Mouse (Mus musculus) embryonic facial prominence, embryonic 14.5 days (tissue): ENCODE measurements around the gene Sgta. TPM values are rescaled to one million over a fixed set of nuclear protein-coding genes. Genes with fewer than 3 reads are reported as not detected.
A peak's percentile ranks its signal among the peaks of the same experiment; 100 is the strongest.
"Not testable (repeated sequence)": the region's sequence is repeated elsewhere in the genome, so short reads cannot be mapped to it uniquely, and the experiment has no call there.

ENCODE experiments used
- ATAC-seq: fragments of 200-750 bp; cut with Nextera tagmentation; 2 replicates; pipeline ENCODE4 v1.8.0; 2017; ENCODE audit warnings: low read depth, moderate number of reproducible peaks, moderate TSS enrichment
- DNase-seq: peaks from one replicate; pipeline ENCODE4 v3.0.0-alpha.2; 2015; ENCODE audit warnings: low spot score
- H3K27ac ChIP-seq: fragments of 300-500 bp; sonication (generic); replicated peaks from 2 replicates; pipeline ENCODE4 v1.5.1; 2014; ENCODE audit warnings: low read depth, mild to moderate bottlenecking, low read length, moderate library complexity
- H3K27me3 ChIP-seq: fragments of 300-500 bp; sonication (generic); replicated peaks from 2 replicates; pipeline ENCODE4 v1.6.1; 2014; ENCODE audit warnings: low read length; ENCODE audit not compliant: control insufficient read depth, insufficient read depth
- H3K36me3 ChIP-seq: fragments of 300-500 bp; sonication (generic); 2 replicates; pipeline ENCODE4 v1.6.1; 2014; ENCODE audit warnings: low read length, mixed read lengths; ENCODE audit not compliant: control insufficient read depth, insufficient read depth
- H3K4me1 ChIP-seq: fragments of 300-500 bp; sonication (generic); 2 replicates; pipeline ENCODE4 v1.6.1; 2014; ENCODE audit warnings: antibody characterized with exemption, low read length; ENCODE audit not compliant: control insufficient read depth, insufficient read depth
- H3K4me2 ChIP-seq: fragments of 300-500 bp; sonication (generic); 2 replicates; pipeline ENCODE4 v1.6.1; 2014; ENCODE audit warnings: low read depth, mild to moderate bottlenecking, low read length, moderate library complexity, mixed read lengths
- H3K4me3 ChIP-seq: fragments of 300-500 bp; sonication (generic); 2 replicates; pipeline ENCODE4 v1.5.1; 2014; ENCODE audit warnings: low read depth, mild to moderate bottlenecking, low read length
- H3K9ac ChIP-seq: fragments of 300-500 bp; sonication (generic); 2 replicates; pipeline ENCODE4 v1.6.1; 2014; ENCODE audit warnings: low read depth, mild to moderate bottlenecking, low read length, moderate library complexity, mixed read lengths
- H3K9me3 ChIP-seq: fragments of 300-500 bp; sonication (generic); 2 replicates; pipeline ENCODE4 v1.6.1; 2016; ENCODE audit warnings: low read length; ENCODE audit not compliant: control insufficient read depth
- WGBS: fragments of 180-500 bp; shearing (Covaris S2); extraction: QIAGEN DNeasy Blood & Tissue Kit; methylation state at CpG from one replicate; pipeline ENCODE4 v1.1.7; 2014; 5-methylcytosine and 5-hydroxymethylcytosine counted together
- polyA plus RNA-seq: library from polyadenylated mRNA; unstranded; fragments of >200 nt; fragmentation: Nextera tagmentation; extraction: Ambion mirVana; gene quantifications from 2 replicates; pipeline ENCODE4 v1.2.1, GENCODE M21; 2014

Gene Sgta
- polyA plus RNA-seq, 1 experiment from 2014 or later, result 163 TPM

- ATAC-seq (no peak), DNase-seq (no peak)
- Histone ChIP-seq H3K27me3 (no peaks in the 10 kb centered on the region), H3K9ac (no peak overlapping the region), H3K4me1 (no peaks in the 10 kb centered on the region), H3K4me3 (no peak overlapping the region), H3K27ac (no peak overlapping the region), H3K4me2 (no peak overlapping the region), H3K36me3 (peaks cover 53% of the 10 kb centered on the region), H3K9me3 (no peaks in the 10 kb centered on the region)
- WGBS, result 94% methylated on average over 5 of the region's 5 CpGs
Measured at GRCm38 (mm10) chr10:81052577-81052976, 7.4 kb downstream of the Sgta start.

GRCm38 (mm10) chr10:81051133-81051532 is 8.8 kb downstream of the Sgta start:
- H3K4me1 ChIP-seq, result no peaks in the 10 kb centered on the region
- no peak overlapping the region for H3K4me2 ChIP-seq
- peaks cover 67% of the 10 kb centered on the region for H3K36me3 ChIP-seq
- DNase-seq, result no peak
- WGBS, result 95% methylated on average over 6 of the region's 6 CpGs
- H3K9ac ChIP-seq, result no peak overlapping the region
- no peak overlapping the region for H3K27ac ChIP-seq
- no peaks in the 10 kb centered on the region for H3K27me3 ChIP-seq
- no peak overlapping the region for H3K4me3 ChIP-seq
- ATAC-seq, result no peak
- H3K9me3 ChIP-seq, result no peaks in the 10 kb centered on the region

GRCm38 (mm10) chr10:81050645-81051044 is 9.3 kb downstream of the Sgta start:
- Histone ChIP-seq H3K27me3 (no peaks in the 10 kb centered on the region), H3K9ac (0 out of 2 replicates have a peak overlapping the region, but pooled peaks have one; percentile 14), H3K27ac (no peak overlapping the region), H3K9me3 (no peaks in the 10 kb centered on the region), H3K4me1 (no peaks in the 10 kb centered on the region), H3K4me2 (no peak overlapping the region), H3K36me3 (peaks cover 72% of the 10 kb centered on the region), H3K4me3 (no peak overlapping the region)
- DNase-seq (no peak), ATAC-seq (no peak)
- 93% methylated on average over 4 of the region's 4 CpGs for WGBS

- not testable (repeated sequence) for H3K4me3 ChIP-seq, DNase-seq, ATAC-seq, H3K27me3 ChIP-seq, H3K9me3 ChIP-seq, H3K27ac ChIP-seq, H3K4me1 ChIP-seq, H3K9ac ChIP-seq, H3K4me2 ChIP-seq
- WGBS, result 94% methylated on average over 13 of the region's 14 CpGs
- peaks cover 80% of the 10 kb centered on the region for H3K36me3 ChIP-seq
Measured at GRCm38 (mm10) chr10:81045246-81045645, 14.7 kb downstream of the Sgta start.

DNA sequence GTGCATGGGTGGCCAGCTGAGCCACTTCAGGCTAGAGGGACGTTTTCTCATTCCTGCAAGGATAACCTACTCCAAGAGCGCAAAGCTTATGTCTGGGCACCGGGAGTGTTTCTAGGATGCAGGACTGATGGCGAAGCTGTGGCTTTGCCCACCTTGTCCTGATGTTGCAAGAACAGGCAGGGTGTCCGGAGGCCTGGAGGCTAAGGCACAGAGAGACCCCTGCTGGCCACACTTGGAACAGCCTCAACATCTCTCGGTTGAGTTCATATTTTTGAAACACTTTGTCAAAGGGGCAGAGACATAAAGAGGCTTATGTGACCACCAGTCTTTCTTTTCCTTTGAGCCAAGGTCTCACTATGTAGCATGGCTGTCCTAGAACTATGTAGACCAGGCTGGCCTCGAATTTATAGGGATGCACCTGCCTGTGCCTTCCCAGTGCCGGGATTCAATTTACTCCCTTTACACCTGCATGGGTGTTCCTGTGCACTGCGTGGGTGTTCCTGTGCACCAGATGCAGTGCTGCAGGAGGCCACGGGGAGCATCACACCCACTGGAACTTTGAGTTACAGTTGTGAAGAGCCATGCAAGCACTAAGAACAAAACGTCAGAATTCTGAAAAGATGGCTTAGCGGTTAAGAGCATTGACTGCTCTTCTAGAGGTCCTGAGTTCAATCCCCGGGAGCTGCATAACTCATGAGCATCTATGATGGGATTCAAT is 18.4 kb downstream of the Sgta start:
- 30% methylated on average over 13 of the region's 13 CpGs for WGBS
- ATAC-seq (no peak), DNase-seq (peak; percentile 65)
- H3K9ac ChIP-seq, result no peak overlapping the region
- no peaks in the 10 kb centered on the region for H3K9me3 ChIP-seq
- H3K27me3 ChIP-seq, result no peaks in the 10 kb centered on the region
- no peaks in the 10 kb centered on the region for H3K4me1 ChIP-seq
- H3K27ac ChIP-seq, result no peak overlapping the region
- H3K4me3 ChIP-seq, result no peak overlapping the region
- H3K36me3 ChIP-seq, result peaks cover 44% of the 10 kb centered on the region
- H3K4me2 ChIP-seq, result no peak overlapping the region

- WGBS, result 1% methylated on average over 35 of the region's 35 CpGs
- H3K36me3 ChIP-seq, result 0 out of 2 replicates have a peak, but pooled peaks cover 3% of the 10 kb centered on the region
- ATAC-seq (peak; percentile 100), DNase-seq (peak; percentile 98)
- no peaks in the 10 kb centered on the region for H3K27me3 ChIP-seq
- H3K4me1 ChIP-seq, result no peaks in the 10 kb centered on the region
- H3K4me2 ChIP-seq, result peak within 1 kb of the TSS; percentile 64
- no peaks in the 10 kb centered on the region for H3K9me3 ChIP-seq
- peak within 1 kb of the TSS; percentile 78 for H3K9ac ChIP-seq
- peak within 1 kb of the TSS; percentile 66 for H3K4me3 ChIP-seq
- H3K27ac ChIP-seq, result no peak within 1 kb of the TSS
Measured at GRCm38 (mm10) chr10:81036988-81037580, 22.9 kb downstream of the Sgta start, which contains the start of gene Slc39a3. Gene Slc39a3 (minus strand): TSS chr10:81037426.

GRCm38 (mm10) chr10:81036251-81036650 is 23.7 kb downstream of the Sgta start:
- ATAC-seq (no peak), DNase-seq (no peak)
- 76% methylated on average over 7 of the region's 7 CpGs for WGBS
- Histone ChIP-seq H3K4me1 (no peaks in the 10 kb centered on the region), H3K4me3 (no peak overlapping the region), H3K4me2 (no peak overlapping the region), H3K27ac (no peak overlapping the region), H3K9ac (no peak overlapping the region), H3K36me3 (peaks cover 7% of the 10 kb centered on the region), H3K27me3 (no peaks in the 10 kb centered on the region), H3K9me3 (no peaks in the 10 kb centered on the region)

GRCm38 (mm10) chr10:81033586-81033985 is 26.4 kb downstream of the Sgta start:
- H3K27ac ChIP-seq, result no peak overlapping the region
- DNase-seq (no peak), ATAC-seq (no peak)
- H3K27me3 ChIP-seq, result no peaks in the 10 kb centered on the region
- no peaks in the 10 kb centered on the region for H3K4me1 ChIP-seq
- no peaks in the 10 kb centered on the region for H3K9me3 ChIP-seq
- no peak overlapping the region for H3K4me2 ChIP-seq
- H3K36me3 ChIP-seq, result peaks cover 19% of the 10 kb centered on the region
- H3K9ac ChIP-seq, result no peak overlapping the region
- H3K4me3 ChIP-seq, result no peak overlapping the region
- WGBS, result 80% methylated on average over 10 of the region's 10 CpGs

GRCm38 (mm10) chr10:81029031-81029430 is 30.9 kb downstream of the Sgta start:
- ATAC-seq, result no peak
- H3K36me3 ChIP-seq, result peaks cover 19% of the 10 kb centered on the region

More at GRCm38 (mm10) chr10:81029031-81029430, 30.9 kb downstream of the Sgta start:
- 71% methylated on average over 10 of the region's 10 CpGs for WGBS
- DNase-seq, result no peak
- peaks cover 23% of the 10 kb centered on the region for H3K27me3 ChIP-seq
- H3K4me2 ChIP-seq, result no peak overlapping the region
- H3K4me3 ChIP-seq, result no peak overlapping the region
- no peaks in the 10 kb centered on the region for H3K4me1 ChIP-seq
- no peak overlapping the region for H3K9ac ChIP-seq
- H3K9me3 ChIP-seq, result no peaks in the 10 kb centered on the region
- H3K27ac ChIP-seq, result no peak overlapping the region
